Mouse (Mus musculus) kidney, postnatal 14 days (tissue): ENCODE measurements around the gene Flt3l.
"Not testable (repeated sequence)": the region's sequence is repeated elsewhere in the genome, so short reads cannot be mapped to it uniquely, and the experiment has no call there.

Experiments
- DNase-seq: peaks from one replicate; pipeline ENCODE4 v3.0.0; 2022; ENCODE audit warnings: mixed read lengths

Gene Flt3l

GRCm38 (mm10) chr7:45135993-45136567 lies at the start of gene Flt3l, which contains the start of gene Gm45713:
Gene Flt3l, minus strand, starts transcription at chr7:45136432.
Gene Gm45713, minus strand, starts transcription at chr7:45136231.
- peak; percentile 94 for DNase-seq

GRCm38 (mm10) chr7:45185921-45186320 lies 49.7 kb upstream of the Flt3l start:
- DNase-seq = no peak

- DNase-seq = no peak
Measured at GRCm38 (mm10) chr7:45183672-45184071, 47.4 kb upstream of the Flt3l start.

GRCm38 (mm10) chr7:45182606-45183005 lies 46.4 kb upstream of the Flt3l start:
- DNase-seq = peak; percentile 41

- DNase-seq = peak; percentile 93
Measured at GRCm38 (mm10) chr7:45182199-45182601, 46.0 kb upstream of the Flt3l start.

GRCm38 (mm10) chr7:45181540-45181939 lies 45.3 kb upstream of the Flt3l start:
- DNase-seq = no peak

- no peak for DNase-seq
Measured at GRCm38 (mm10) chr7:45180896-45181477, 44.8 kb upstream of the Flt3l start, which contains the start of gene Pth2. Gene Pth2, plus strand, starts transcription at chr7:45180995.

- DNase-seq = no peak
Measured at GRCm38 (mm10) chr7:45179469-45179868, 43.2 kb upstream of the Flt3l start, which contains the start of gene Gfy. Gene Gfy, minus strand, starts transcription at chr7:45179569.

- DNase-seq = no peak
Measured at GRCm38 (mm10) chr7:45178550-45178949, 42.3 kb upstream of the Flt3l start.

GRCm38 (mm10) chr7:45176356-45176755 lies 40.1 kb upstream of the Flt3l start:
- DNase-seq = no peak

- DNase-seq = no peak
Measured at GRCm38 (mm10) chr7:45175929-45176328, 39.7 kb upstream of the Flt3l start.

GRCm38 (mm10) chr7:45175398-45175797 lies 39.2 kb upstream of the Flt3l start:
- no peak for DNase-seq

GRCm38 (mm10) chr7:45174567-45175280 lies 38.5 kb upstream of the Flt3l start:
- DNase-seq = no peak

- not testable (repeated sequence) for DNase-seq
Measured at GRCm38 (mm10) chr7:45173772-45174171, 37.5 kb upstream of the Flt3l start.

GRCm38 (mm10) chr7:45172974-45173373 lies 36.7 kb upstream of the Flt3l start:
- no peak for DNase-seq

GRCm38 (mm10) chr7:45169495-45169894 lies 33.3 kb upstream of the Flt3l start:
- no peak for DNase-seq

GRCm38 (mm10) chr7:45168656-45169055 lies 32.4 kb upstream of the Flt3l start:
- DNase-seq = no peak

GRCm38 (mm10) chr7:45167761-45168445 lies 31.7 kb upstream of the Flt3l start:
- no peak for DNase-seq

- DNase-seq = no peak
Measured at GRCm38 (mm10) chr7:45166950-45167401, 30.7 kb upstream of the Flt3l start.

GRCm38 (mm10) chr7:45165701-45166100 lies 29.5 kb upstream of the Flt3l start:
- DNase-seq = no peak

- no peak for DNase-seq
Measured at GRCm38 (mm10) chr7:45164833-45165232, 28.6 kb upstream of the Flt3l start.

GRCm38 (mm10) chr7:45163735-45164490 lies 27.7 kb upstream of the Flt3l start, which contains the start of gene Slc17a7:
Gene Slc17a7, plus strand, starts transcription at chr7:45163949.
- DNase-seq = peak; percentile 60
